Mouse (Mus musculus) olfactory bulb, adult 2 months (tissue): Measurements from ENCODE around the gene Slfnl1.

ENCODE experiments used
- CTCF ChIP-seq: fragments of 200-500 bp; IDR thresholded peaks from 2 replicates; pipeline ENCODE4 v1.5.1; 2012; ENCODE audit warnings: low read depth, mild to moderate bottlenecking, low read length, moderate library complexity; ENCODE audit not compliant: insufficient read depth
- POLR2A ChIP-seq: fragments of 200-500 bp; IDR thresholded peaks from 2 replicates; pipeline ENCODE4 v1.6.1; 2012; ENCODE audit warnings: mild to moderate bottlenecking, low read depth, low read length, moderate library complexity; ENCODE audit not compliant: insufficient read depth

DNA sequence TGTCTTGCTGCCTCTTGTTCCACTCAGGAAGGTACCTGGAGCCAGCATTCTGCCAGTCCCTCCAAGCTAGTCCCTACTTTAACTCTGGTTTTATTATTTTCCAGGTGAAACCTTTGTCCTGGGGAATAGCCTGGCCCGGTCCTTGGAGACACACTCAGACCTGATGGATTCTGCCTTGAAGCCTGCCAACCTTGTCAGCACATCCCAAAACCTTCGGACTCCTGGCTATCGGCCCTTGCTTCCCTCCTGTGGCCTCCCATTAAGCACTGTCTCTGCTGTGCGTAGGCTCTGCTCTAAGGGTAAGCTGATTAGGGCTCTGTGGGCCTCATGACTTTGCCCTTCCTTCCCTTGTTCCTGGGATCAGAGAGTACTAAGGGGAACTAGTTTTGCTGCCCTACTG, 9.7 kb upstream of the Slfnl1 start:
- TF ChIP-seq CTCF (no peak), POLR2A (no peak)
